Mouse (Mus musculus) CH12F3 (cell line): ENCODE results near the gene Agr2.

Source experiments
- in situ Hi-C: fragments of 300-500 bp; cut with MboI; formaldehyde crosslinking; loops from 2 replicates; pipeline ENCODE4 v1.14.3; 2020; ENCODE audit warnings: low sequenced_read_pairs

Gene Agr2

GRCm38 (mm10) chr12:35992711-35993110 lies at the start of gene Agr2:
Gene Agr2 (plus strand): TSS chr12:35992907.
- in situ Hi-C loops: no loop called here

GRCm38 (mm10) chr12:35951757-35952156 lies 41.0 kb upstream of the Agr2 start:
- in situ Hi-C loops: no loop called here

- in situ Hi-C loops: no loop called here
These were observed 35.5 kb upstream of the Agr2 start for GRCm38 (mm10) chr12:35957235-35957634.

- in situ Hi-C loops: no loop called here
These were observed 26.5 kb upstream of the Agr2 start for GRCm38 (mm10) chr12:35966098-35966767.

GRCm38 (mm10) chr12:35966768-35967141 lies 26.0 kb upstream of the Agr2 start:
- in situ Hi-C loops: no loop called here

GRCm38 (mm10) chr12:35975898-35976297 lies 16.8 kb upstream of the Agr2 start:
- in situ Hi-C loops: no loop called here

GRCm38 (mm10) chr12:35977633-35978246 lies 15.0 kb upstream of the Agr2 start:
- in situ Hi-C loops: no loop called here

GRCm38 (mm10) chr12:35979625-35980024 lies 13.1 kb upstream of the Agr2 start:
- in situ Hi-C loops: no loop called here

GRCm38 (mm10) chr12:35981732-35982360 lies 10.9 kb upstream of the Agr2 start:
- in situ Hi-C loops: no loop called here

- in situ Hi-C loops: no loop called here
These were observed 9.2 kb upstream of the Agr2 start for GRCm38 (mm10) chr12:35983472-35983871.

GRCm38 (mm10) chr12:35984743-35985142 lies 8.0 kb upstream of the Agr2 start:
- in situ Hi-C loops: no loop called here

GRCm38 (mm10) chr12:35993583-35993982 lies 876 bp downstream of the Agr2 start:
- in situ Hi-C loops: no loop called here

GRCm38 (mm10) chr12:35994098-35994497 lies 1.4 kb downstream of the Agr2 start:
- in situ Hi-C loops: no loop called here

- in situ Hi-C loops: no loop called here
These were observed 3.1 kb downstream of the Agr2 start for GRCm38 (mm10) chr12:35995799-35996198.

- in situ Hi-C loops: no loop called here
These were observed 12.0 kb downstream of the Agr2 start for GRCm38 (mm10) chr12:36004714-36005113.

- in situ Hi-C loops: no loop called here
These were observed 14.9 kb downstream of the Agr2 start for GRCm38 (mm10) chr12:36007581-36007980.

GRCm38 (mm10) chr12:36008364-36009047 lies 15.8 kb downstream of the Agr2 start:
- in situ Hi-C loops: no loop called here

- in situ Hi-C loops: no loop called here
These were observed 20.7 kb downstream of the Agr2 start for GRCm38 (mm10) chr12:36013216-36013910.

GRCm38 (mm10) chr12:36017791-36018190 lies 25.1 kb downstream of the Agr2 start:
- in situ Hi-C loops: no loop called here

GRCm38 (mm10) chr12:36019572-36019971 lies 26.9 kb downstream of the Agr2 start:
- in situ Hi-C loops: no loop called here

- in situ Hi-C loops: no loop called here
These were observed 27.4 kb downstream of the Agr2 start for GRCm38 (mm10) chr12:36020081-36020480.
